Mouse (Mus musculus) forebrain, embryonic 12.5 days (tissue): ENCODE measurements around the gene Dner. TPM values are rescaled to one million over a fixed set of nuclear protein-coding genes. Genes with fewer than 3 reads are reported as not detected.

Experiments used
- ATAC-seq: fragments of 200-750 bp; cut with Nextera tagmentation; 2 replicates; pipeline ENCODE4 v1.8.0; 2017; ENCODE audit warnings: moderate TSS enrichment; ENCODE audit not compliant: low FRiP score
- H3K27ac ChIP-seq: fragments of 300-500 bp; sonication (generic); 2 replicates; pipeline ENCODE4 v1.5.1; 2016; ENCODE audit warnings: mild to moderate bottlenecking
- H3K27me3 ChIP-seq: fragments of 300-500 bp; sonication (generic); 2 replicates; pipeline ENCODE4 v1.6.1; 2016; ENCODE audit warnings: mild to moderate bottlenecking
- H3K36me3 ChIP-seq: fragments of 300-500 bp; sonication (generic); replicated peaks from 2 replicates; pipeline ENCODE4 v1.6.1; 2016; ENCODE audit warnings: mild to moderate bottlenecking
- H3K4me1 ChIP-seq: fragments of 300-500 bp; sonication (generic); 2 replicates; pipeline ENCODE4 v1.6.1; 2016
- H3K4me2 ChIP-seq: fragments of 300-500 bp; sonication (generic); 2 replicates; pipeline ENCODE4 v1.6.1; 2016; ENCODE audit warnings: mild to moderate bottlenecking, moderate library complexity
- H3K4me3 ChIP-seq: fragments of 300-500 bp; sonication (generic); replicated peaks from 2 replicates; pipeline ENCODE4 v1.5.1; 2016; ENCODE audit warnings: mild to moderate bottlenecking
- H3K9ac ChIP-seq: fragments of 300-500 bp; sonication (generic); 2 replicates; pipeline ENCODE4 v1.6.1; 2016; ENCODE audit warnings: mild to moderate bottlenecking
- H3K9me3 ChIP-seq: fragments of 300-500 bp; sonication (generic); 2 replicates; pipeline ENCODE4 v1.6.1; 2016
- WGBS: fragments of 180-500 bp; shearing (Covaris S2); methylation state at CpG from one replicate; pipeline ENCODE4 v1.1.7; 2016; 5-methylcytosine and 5-hydroxymethylcytosine counted together
- polyA plus RNA-seq: library from polyadenylated mRNA; unstranded; fragments of >200 nt; fragmentation: Nextera tagmentation; extraction: Ambion mirVana; gene quantifications from 2 replicates; pipeline ENCODE4 v1.2.1, GENCODE M21; 2016

The Dner gene
- polyA plus RNA-seq, 1 experiment from 2014 or later: 69.3 TPM

DNA sequence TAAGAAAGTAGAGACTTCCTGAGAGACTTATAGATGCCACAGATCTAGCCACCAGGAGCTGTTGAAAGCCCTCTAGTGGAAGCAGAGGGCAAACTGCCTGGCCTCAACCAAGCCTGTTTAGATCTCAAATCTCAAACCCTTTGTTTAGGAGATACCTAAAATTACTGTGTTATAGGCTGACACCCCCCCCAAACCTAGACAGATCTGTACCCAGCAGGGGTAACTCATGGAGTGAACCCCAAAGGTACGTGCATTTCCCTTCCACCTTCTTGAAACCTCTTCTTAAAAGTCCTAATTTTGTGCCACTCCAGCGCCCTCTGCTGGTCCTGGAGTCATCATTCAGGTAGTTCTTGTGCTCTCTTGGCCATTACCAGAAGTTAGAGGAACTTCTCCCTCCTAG lies 1.1 kb upstream of the Dner start:
- no peak overlapping the region for H3K27ac ChIP-seq
- H3K4me2 ChIP-seq: no peak overlapping the region
- WGBS: 2% methylated on average over 2 of the region's 2 CpGs
- peaks cover 20% of the 10 kb centered on the region for H3K4me1 ChIP-seq
- H3K9ac ChIP-seq: no peak overlapping the region
- peaks cover 13% of the 10 kb centered on the region; the same call in 1 of the 2 replicates for H3K27me3 ChIP-seq
- no peak overlapping the region for H3K4me3 ChIP-seq
- no peaks in the 10 kb centered on the region for H3K36me3 ChIP-seq
- ATAC-seq: peak; percentile 27
- no peaks in the 10 kb centered on the region for H3K9me3 ChIP-seq

DNA sequence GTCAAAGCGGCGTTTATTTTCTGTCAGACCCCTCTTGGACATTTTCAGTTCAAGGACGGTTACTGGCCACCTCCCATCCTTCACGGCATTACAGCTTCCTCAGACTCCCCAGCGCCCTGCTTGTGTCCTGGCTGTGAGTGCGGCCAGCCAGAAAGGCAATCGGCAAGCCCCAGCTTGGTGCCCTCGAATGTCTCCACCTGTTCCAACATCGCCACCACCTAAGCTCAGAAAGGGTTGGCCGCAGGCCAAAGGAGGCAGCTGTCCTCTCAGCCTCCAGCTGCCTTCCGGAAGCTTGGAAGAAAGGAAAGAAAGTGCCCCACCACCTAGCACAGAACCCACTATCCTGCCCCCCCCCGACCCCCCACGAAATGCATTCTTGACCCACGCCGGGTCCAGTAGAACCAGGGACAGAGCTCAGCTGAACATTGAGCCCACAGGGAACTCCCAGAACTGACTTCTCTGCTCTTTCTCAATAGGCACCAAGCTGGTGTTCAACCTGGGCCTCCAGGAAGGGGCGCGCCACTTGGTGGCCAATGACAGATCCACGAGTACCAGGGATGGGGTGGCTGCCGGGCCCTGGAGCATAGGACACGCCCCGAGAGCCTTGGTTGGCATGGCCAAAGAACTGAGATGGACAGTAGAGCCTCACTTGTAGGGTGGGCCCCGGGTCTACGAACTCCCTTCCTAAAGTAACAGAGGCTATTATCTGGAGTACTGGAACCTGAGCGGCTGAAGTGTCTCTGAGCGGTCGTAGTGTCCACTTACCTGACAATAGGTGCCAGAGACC lies 1.1 kb downstream of the Dner start:
- Histone ChIP-seq H3K36me3 (no peaks in the 10 kb centered on the region), H3K9me3 (no peaks in the 10 kb centered on the region), H3K27ac (peak overlapping the region; percentile 90), H3K4me3 (peak overlapping the region; percentile 73), H3K9ac (peak overlapping the region; percentile 73), H3K4me1 (peaks cover 20% of the 10 kb centered on the region), H3K4me2 (peak overlapping the region; percentile 91), H3K27me3 (peaks cover 13% of the 10 kb centered on the region; the same call in 1 of the 2 replicates)
- 11% methylated on average over 26 of the region's 26 CpGs for WGBS
- peak; percentile 63 for ATAC-seq

DNA sequence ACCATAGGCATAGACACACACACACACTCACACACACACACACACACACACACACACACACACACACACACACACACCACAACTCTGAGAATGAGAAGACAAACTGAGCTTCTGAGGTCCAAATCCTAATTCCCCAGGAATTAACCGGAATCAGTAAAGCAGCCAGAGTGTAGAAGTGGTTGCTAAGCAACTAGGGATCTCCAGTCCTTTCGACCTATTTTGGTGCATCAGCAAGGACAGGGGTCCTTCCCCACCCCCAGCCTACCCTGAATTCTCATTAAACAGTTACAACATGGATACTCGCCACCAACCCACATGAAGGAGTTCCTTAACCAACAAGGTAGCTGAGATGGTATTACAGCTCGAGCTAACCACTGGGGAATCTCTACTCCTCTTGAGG lies 18.1 kb downstream of the Dner start:
- Histone ChIP-seq H3K9me3 (no peaks in the 10 kb centered on the region), H3K9ac (no peak overlapping the region), H3K4me2 (no peak overlapping the region), H3K4me3 (no peak overlapping the region), H3K36me3 (no peaks in the 10 kb centered on the region), H3K27ac (no peak overlapping the region), H3K27me3 (no peaks in the 10 kb centered on the region), H3K4me1 (no peaks in the 10 kb centered on the region)
- no peak for ATAC-seq
- 59% methylated on average over 4 of the region's 4 CpGs for WGBS

DNA sequence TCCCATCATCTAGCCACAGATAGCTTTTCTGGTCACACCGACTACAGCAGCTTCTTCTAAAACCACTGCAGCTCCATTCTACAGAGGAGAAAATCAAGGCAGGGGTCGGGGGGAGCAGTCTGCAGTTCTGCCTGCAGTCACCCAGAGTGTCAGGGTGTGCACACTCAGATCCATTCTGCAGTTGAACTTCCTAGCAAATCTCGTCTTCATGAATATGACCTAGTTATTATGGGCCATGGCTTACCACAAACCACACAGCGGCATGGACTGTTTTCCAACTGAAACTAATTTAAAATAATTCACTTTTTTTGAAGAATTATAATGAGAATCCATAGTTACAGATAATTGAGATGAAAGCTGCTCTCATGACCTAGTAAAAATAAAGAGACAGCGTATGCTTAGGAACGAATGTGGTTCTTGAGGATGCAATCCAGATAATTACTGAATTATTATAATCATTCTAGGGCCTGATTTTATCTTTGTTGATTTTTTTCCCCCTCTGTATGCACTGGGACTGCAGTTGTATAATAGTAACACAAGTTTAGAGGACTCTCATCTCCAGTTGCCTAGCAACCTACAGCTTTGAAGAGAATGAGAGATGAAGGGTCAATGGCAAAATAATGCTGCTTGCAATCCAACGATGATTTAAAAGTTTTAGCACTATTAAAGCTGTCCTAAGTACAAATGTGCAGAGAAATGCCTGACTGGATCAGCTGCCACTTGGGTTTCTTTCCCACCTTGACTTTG lies 27.7 kb downstream of the Dner start:
- no peaks in the 10 kb centered on the region for H3K36me3 ChIP-seq
- H3K27me3 ChIP-seq: no peaks in the 10 kb centered on the region
- no peaks in the 10 kb centered on the region for H3K9me3 ChIP-seq
- ATAC-seq: no peak
- no peak overlapping the region for H3K4me2 ChIP-seq
- WGBS: 72% methylated on average over 7 of the region's 7 CpGs
- no peak overlapping the region for H3K4me3 ChIP-seq
- H3K4me1 ChIP-seq: peaks cover 7% of the 10 kb centered on the region; the same call in 1 of the 2 replicates
- H3K27ac ChIP-seq: no peak overlapping the region
- no peak overlapping the region for H3K9ac ChIP-seq

DNA sequence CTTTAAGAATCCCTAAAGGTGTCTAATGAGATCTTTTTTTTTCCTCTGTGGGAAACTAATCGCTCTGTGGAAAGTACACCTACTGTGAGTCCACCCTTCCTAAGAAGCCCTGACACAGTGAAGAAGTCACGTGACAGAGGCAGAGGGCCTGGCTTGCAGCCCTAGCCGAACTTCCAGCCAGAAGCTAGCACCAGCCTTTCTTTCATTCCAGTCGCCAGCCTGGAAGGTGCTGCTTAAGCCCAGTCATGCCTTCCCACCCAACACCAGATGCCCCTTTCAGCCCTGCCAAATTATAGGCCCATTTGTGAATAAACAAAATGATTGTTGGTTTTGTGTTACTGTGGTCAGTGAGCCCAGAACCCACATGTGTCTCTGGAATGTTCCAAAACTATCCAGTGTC lies 28.4 kb downstream of the Dner start:
- Histone ChIP-seq H3K27ac (no peak overlapping the region), H3K36me3 (no peaks in the 10 kb centered on the region), H3K4me3 (no peak overlapping the region), H3K4me2 (no peak overlapping the region), H3K4me1 (peaks cover 7% of the 10 kb centered on the region; the same call in 1 of the 2 replicates), H3K9me3 (no peaks in the 10 kb centered on the region), H3K9ac (no peak overlapping the region), H3K27me3 (no peaks in the 10 kb centered on the region)
- WGBS: 83% methylated on average over 4 of the region's 4 CpGs
- no peak for ATAC-seq

DNA sequence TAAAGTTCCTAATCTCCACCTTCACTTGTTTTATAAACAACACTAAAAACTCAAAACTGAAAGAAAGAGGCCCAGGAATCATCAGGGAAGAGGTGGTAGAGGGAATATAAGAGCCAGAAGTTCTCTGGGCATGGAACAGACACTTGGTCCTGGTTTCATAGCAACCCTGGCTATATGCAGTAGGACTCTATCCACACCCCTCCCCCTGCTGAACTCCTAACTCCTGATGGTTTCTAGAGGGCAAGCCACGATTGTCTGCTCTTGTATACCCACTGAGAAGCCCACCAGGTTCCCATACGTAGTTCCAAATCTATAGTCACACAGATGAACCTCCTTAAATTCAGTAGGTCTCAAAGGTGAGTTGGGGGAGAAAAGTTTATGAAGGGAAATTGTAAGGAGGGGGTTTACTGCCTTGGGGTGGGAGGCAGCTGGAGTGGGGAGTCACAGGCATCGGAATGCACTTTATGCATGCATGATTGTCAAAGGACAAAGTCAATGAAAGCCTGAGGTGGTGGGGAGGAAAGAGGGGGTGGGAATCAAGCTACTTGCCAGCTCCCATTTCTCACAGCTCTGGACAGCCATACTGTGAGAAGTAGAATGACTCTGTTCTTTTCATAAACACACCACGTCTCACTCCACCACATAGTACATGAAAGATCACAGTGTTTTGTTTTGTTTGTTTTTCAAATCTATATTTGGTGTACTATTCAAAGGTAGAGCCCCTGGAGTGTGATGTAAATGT lies 31.5 kb downstream of the Dner start:
- WGBS: 46% methylated on average over 4 of the region's 4 CpGs
- no peak for ATAC-seq
- Histone ChIP-seq H3K9me3 (no peaks in the 10 kb centered on the region), H3K4me2 (no peak overlapping the region), H3K4me3 (no peak overlapping the region), H3K4me1 (peaks cover 7% of the 10 kb centered on the region; the same call in 1 of the 2 replicates), H3K9ac (no peak overlapping the region), H3K27ac (no peak overlapping the region), H3K36me3 (no peaks in the 10 kb centered on the region), H3K27me3 (no peaks in the 10 kb centered on the region)

DNA sequence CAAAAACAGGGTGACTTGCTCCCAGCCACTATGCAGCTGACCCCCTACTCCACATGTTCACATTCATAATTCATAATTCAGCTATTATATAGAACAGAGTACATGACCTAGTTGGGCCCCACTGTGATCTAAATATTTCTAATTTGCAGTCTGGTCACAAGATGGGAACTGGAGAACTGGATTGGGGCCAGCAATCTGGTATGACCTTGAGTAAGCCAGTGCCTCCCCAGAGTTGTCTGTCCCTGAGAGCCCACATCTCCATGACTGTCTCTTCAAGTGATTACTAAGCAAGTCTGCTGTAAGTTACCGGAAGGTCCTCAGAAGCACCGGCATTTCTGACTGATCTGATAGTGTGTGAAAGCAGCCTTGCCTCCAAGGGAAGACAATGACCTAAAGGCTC lies 49.2 kb downstream of the Dner start:
- H3K27ac ChIP-seq: no peak overlapping the region
- no peak overlapping the region for H3K4me3 ChIP-seq
- no peak for ATAC-seq
- H3K4me2 ChIP-seq: no peak overlapping the region
- H3K27me3 ChIP-seq: no peaks in the 10 kb centered on the region
- no peaks in the 10 kb centered on the region for H3K36me3 ChIP-seq
- 99% methylated on average over 2 of the region's 2 CpGs for WGBS
- H3K9ac ChIP-seq: no peak overlapping the region
- no peaks in the 10 kb centered on the region for H3K9me3 ChIP-seq
- no peaks in the 10 kb centered on the region for H3K4me1 ChIP-seq

DNA sequence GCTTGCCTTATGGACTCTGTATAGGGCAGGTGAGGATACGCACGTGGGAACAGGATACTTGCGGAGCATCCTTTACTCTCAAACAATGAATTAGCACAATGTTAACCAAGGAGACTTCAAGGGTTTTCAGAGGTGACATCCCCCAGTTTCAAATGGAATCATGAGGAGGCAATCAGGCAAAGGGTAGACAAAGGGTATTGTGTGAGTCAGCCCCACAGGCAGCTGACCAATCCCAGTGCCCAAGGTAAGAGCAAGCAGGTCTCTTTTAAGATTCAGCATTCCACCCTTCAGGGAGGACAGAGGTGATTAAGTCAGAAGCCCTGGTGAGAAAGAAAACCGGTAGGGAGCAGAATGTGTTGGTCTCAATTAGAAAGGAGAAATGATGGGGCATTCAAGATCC lies 55.6 kb downstream of the Dner start:
- no peak overlapping the region for H3K27ac ChIP-seq
- H3K4me2 ChIP-seq: no peak overlapping the region
- H3K4me3 ChIP-seq: no peak overlapping the region
- H3K36me3 ChIP-seq: no peaks in the 10 kb centered on the region
- ATAC-seq: no peak
- WGBS: 49% methylated on average over 4 of the region's 4 CpGs
- no peaks in the 10 kb centered on the region for H3K9me3 ChIP-seq
- H3K9ac ChIP-seq: no peak overlapping the region
- no peaks in the 10 kb centered on the region for H3K27me3 ChIP-seq
- H3K4me1 ChIP-seq: peaks cover 11% of the 10 kb centered on the region

DNA sequence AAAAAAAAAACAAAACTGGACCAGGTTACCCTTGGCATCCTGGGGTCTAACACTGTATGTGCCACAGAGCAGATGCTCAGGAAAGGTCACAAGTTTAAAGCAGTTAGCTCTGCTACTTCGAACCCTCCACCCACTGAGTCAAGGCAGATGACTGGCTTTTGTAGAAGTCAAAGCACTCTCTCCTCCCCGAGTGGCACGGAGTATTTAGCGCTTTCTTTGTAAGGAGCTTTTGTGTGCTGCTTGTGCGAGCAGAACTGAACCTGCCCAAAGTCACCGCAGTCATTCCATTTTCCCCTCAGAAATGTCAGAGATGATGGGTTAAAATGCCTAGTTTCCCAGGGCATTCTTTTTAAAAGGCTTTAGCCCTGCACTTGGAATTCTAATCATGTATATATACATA lies 59.1 kb downstream of the Dner start:
- no peaks in the 10 kb centered on the region for H3K36me3 ChIP-seq
- no peak overlapping the region for H3K27ac ChIP-seq
- peaks cover 11% of the 10 kb centered on the region for H3K4me1 ChIP-seq
- H3K27me3 ChIP-seq: no peaks in the 10 kb centered on the region
- no peak overlapping the region for H3K4me3 ChIP-seq
- H3K9me3 ChIP-seq: no peaks in the 10 kb centered on the region
- H3K9ac ChIP-seq: no peak overlapping the region
- 11% methylated on average over 6 of the region's 6 CpGs for WGBS
- no peak for ATAC-seq
- H3K4me2 ChIP-seq: no peak overlapping the region

DNA sequence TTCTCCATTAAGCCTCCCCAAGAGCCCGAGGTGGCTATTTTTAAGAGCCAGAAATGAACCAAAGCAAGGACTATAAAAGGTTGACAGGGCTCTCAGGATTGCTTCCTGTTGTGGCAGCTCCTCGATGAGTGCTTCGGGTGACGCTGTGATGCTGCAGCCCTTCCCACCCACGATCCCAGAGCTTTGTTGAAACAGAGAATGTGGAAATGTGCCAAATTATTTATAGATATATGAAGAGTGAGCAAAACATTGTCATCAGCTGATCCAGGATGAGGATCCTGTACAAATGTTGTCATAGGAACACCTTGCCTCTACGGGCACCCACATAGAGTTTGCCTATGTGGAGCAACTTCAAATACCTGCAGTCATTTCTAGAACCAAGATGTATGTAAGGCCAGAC lies 67.8 kb downstream of the Dner start:
- H3K4me3 ChIP-seq: no peak overlapping the region
- ATAC-seq: no peak
- no peak overlapping the region for H3K27ac ChIP-seq
- no peaks in the 10 kb centered on the region for H3K36me3 ChIP-seq
- H3K9me3 ChIP-seq: no peaks in the 10 kb centered on the region
- H3K9ac ChIP-seq: no peak overlapping the region
- H3K4me2 ChIP-seq: no peak overlapping the region
- H3K27me3 ChIP-seq: no peaks in the 10 kb centered on the region
- WGBS: 89% methylated on average over 6 of the region's 6 CpGs
- peaks cover 5% of the 10 kb centered on the region for H3K4me1 ChIP-seq

DNA sequence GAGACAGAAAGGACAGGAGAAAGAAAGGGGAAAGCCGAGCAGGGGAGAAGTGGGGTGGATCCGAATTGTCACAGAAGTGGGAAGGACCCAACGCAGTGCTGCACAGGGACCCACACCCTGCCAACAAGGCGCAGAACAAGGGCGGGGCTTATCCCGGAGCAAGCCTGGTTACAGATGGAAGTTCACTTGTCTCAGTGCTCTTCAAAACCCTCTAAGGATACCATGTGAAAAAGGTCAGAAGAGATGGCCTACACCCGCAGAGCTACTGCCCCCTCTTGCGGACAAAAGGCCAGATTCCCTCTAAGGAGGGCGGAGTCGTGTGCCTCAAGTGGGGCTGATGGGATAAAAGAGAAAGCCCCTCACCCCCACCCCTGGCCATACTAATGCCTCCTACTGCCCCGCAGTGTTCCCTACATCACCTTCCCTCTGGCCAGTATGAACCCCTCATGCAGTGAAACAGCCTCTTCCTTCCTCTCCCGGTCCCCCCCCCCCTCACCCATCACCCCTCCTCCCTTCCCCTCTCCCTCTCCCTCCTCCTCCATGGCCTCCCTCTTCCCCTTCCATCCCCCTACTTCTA lies 73.0 kb downstream of the Dner start:
- no peak overlapping the region for H3K9ac ChIP-seq
- no peaks in the 10 kb centered on the region for H3K36me3 ChIP-seq
- no peaks in the 10 kb centered on the region for H3K27me3 ChIP-seq
- whole genome bisulfite sequencing: 17% methylated on average over 11 of the region's 12 CpGs
- no peaks in the 10 kb centered on the region for H3K9me3 ChIP-seq
- no peak overlapping the region for H3K27ac ChIP-seq
- no peak overlapping the region for H3K4me3 ChIP-seq
- peak; percentile 39; the same call in 1 of the 2 replicates for ATAC-seq
- no peak overlapping the region for H3K4me2 ChIP-seq
- peaks cover 35% of the 10 kb centered on the region for H3K4me1 ChIP-seq

DNA sequence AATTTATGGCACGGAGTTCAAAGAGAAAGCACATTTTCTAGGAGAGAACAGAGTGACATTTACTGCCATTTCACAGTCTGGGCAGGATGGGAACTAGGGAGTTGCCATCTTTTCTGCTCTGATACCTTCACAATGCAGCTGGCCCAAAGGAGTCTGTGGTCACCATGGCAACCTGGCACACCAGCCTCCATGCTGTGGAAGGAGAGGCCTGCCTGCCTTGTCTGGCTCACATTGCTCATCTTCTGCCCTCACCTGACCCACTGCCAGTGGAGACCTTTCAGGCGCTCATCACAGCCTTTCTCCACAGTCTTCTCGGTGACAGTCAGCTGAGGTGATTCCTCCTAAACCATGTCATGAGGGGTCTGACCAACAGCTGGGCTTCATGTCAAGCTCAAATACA lies 74.7 kb downstream of the Dner start:
- peak; percentile 85 for ATAC-seq
- Histone ChIP-seq H3K27me3 (no peaks in the 10 kb centered on the region), H3K36me3 (no peaks in the 10 kb centered on the region), H3K9ac (no peak overlapping the region), H3K27ac (peak overlapping the region; percentile 44), H3K4me2 (no peak overlapping the region), H3K9me3 (no peaks in the 10 kb centered on the region), H3K4me1 (peaks cover 41% of the 10 kb centered on the region), H3K4me3 (no peak overlapping the region)
- WGBS: 41% methylated on average over 3 of the region's 3 CpGs
